Mouse (Mus musculus) forebrain, postnatal 0 days (tissue): Measurements from ENCODE around the gene Rnf135. TPM values are rescaled to one million over a fixed set of nuclear protein-coding genes. Genes with fewer than 3 reads are reported as not detected.
"Not testable (repeated sequence)": the region's sequence is repeated elsewhere in the genome, so short reads cannot be mapped to it uniquely, and the experiment has no call there.

Source experiments
- ATAC-seq: fragments of 200-750 bp; cut with Nextera tagmentation; 2 replicates; pipeline ENCODE4 v1.8.0; 2017; ENCODE audit warnings: mild to moderate bottlenecking, moderate library complexity
- DNase-seq: peaks from one replicate; pipeline ENCODE4 v3.0.0-alpha.2; 2015
- H3K27ac ChIP-seq: fragments of 300-500 bp; sonication (generic); 2 replicates; pipeline ENCODE4 v1.5.1; 2014; ENCODE audit warnings: low read depth, mild to moderate bottlenecking, antibody characterized with exemption, low read length, moderate library complexity, mixed read lengths
- H3K27me3 ChIP-seq: fragments of 300-500 bp; sonication (generic); 2 replicates; pipeline ENCODE4 v1.6.1; 2014; ENCODE audit warnings: mild to moderate bottlenecking, low read length, mixed read lengths; ENCODE audit not compliant: insufficient read depth
- H3K36me3 ChIP-seq: fragments of 300-500 bp; sonication (generic); 2 replicates; pipeline ENCODE4 v1.6.1; 2014; ENCODE audit warnings: mild to moderate bottlenecking, moderate library complexity; ENCODE audit not compliant: insufficient read depth
- H3K4me1 ChIP-seq: fragments of 300-500 bp; sonication (generic); 2 replicates; pipeline ENCODE4 v1.6.1; 2014; ENCODE audit warnings: antibody characterized with exemption; ENCODE audit not compliant: insufficient read depth
- H3K4me2 ChIP-seq: fragments of 300-500 bp; sonication (generic); 2 replicates; pipeline ENCODE4 v1.6.1; 2014; ENCODE audit warnings: low read depth, mild to moderate bottlenecking, moderate library complexity
- H3K4me3 ChIP-seq: fragments of 300-500 bp; sonication (generic); 2 replicates; pipeline ENCODE4 v1.5.1; 2014; ENCODE audit warnings: low read depth, low read length, mixed read lengths
- H3K9ac ChIP-seq: fragments of 300-500 bp; sonication (generic); 2 replicates; pipeline ENCODE4 v1.6.1; 2014; ENCODE audit warnings: mild to moderate bottlenecking
- H3K9me3 ChIP-seq: fragments of 300-500 bp; sonication (generic); 2 replicates; pipeline ENCODE4 v1.6.1; 2016; ENCODE audit warnings: low read length
- CTCF ChIP-seq: sonication (generic); IDR thresholded peaks from 2 replicates; pipeline ENCODE4 v1.5.1; 2016; ENCODE audit warnings: antibody characterized with exemption, control low read depth, low read depth
- WGBS: fragments of 180-500 bp; shearing (Covaris S2); extraction: QIAGEN DNeasy Blood & Tissue Kit; methylation state at CpG from one replicate; pipeline ENCODE4 v1.1.7; 2014; 5-methylcytosine and 5-hydroxymethylcytosine counted together
- polyA plus RNA-seq: library from polyadenylated mRNA; unstranded; fragments of >200 nt; fragmentation: Nextera tagmentation; extraction: Ambion mirVana; gene quantifications from 2 replicates; pipeline ENCODE4 v1.2.1, GENCODE M21; 2015
- total RNA-seq: library from RNA; depleted of rRNA; stranded (reverse); fragments of >200 nt; gene quantifications from 2 replicates; pipeline ENCODE4 v1.2.3, GENCODE M21; 2014

Rnf135 gene
- total and polyA plus RNA-seq, 2 experiments from 2014 or later = 2.0 to 3.1 TPM

DNA sequence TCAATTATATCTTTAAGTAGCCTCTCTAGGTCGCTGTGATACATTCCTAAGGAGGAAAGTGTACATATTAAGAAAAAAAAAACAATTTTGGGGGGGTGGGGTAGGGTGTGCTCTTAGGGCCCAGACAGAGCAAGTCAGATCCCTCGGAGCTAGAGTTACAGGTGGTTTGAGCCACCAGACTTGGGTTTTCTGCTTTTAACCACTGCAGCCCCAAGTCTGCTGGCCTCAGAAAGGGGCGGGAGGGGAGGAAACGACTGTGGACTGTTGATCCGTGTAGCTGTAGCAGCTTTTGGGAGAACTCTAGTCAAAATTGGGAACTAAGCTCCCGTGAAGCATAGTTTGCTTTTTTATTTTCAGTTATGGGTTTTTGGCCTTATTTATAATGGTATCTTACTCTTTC is 26.7 kb downstream of the Rnf135 start:
- no peak overlapping the region for H3K9ac ChIP-seq
- WGBS = 49% methylated on average over 6 of the region's 6 CpGs
- TF ChIP-seq CTCF = no peak

GRCm38 (mm10) chr11:80212282-80212681 is 28.6 kb downstream of the Rnf135 start:
- no peaks in the 10 kb centered on the region for H3K27me3 ChIP-seq
- H3K4me1 ChIP-seq = peaks cover 10% of the 10 kb centered on the region; the same call in 1 of the 2 replicates
- H3K27ac ChIP-seq = no peak overlapping the region
- DNase-seq (no peak), ATAC-seq (no peak)
- no peak overlapping the region for H3K4me3 ChIP-seq
- WGBS = 94% methylated on average over 2 of the region's 2 CpGs
- no peak overlapping the region for H3K9ac ChIP-seq
- peaks cover 10% of the 10 kb centered on the region for H3K36me3 ChIP-seq
- H3K4me2 ChIP-seq = no peak overlapping the region
- no peaks in the 10 kb centered on the region for H3K9me3 ChIP-seq
- no peak for TF ChIP-seq CTCF

More for the DNA sequence above, 26.7 kb downstream of the Rnf135 start:
- peaks cover 10% of the 10 kb centered on the region for H3K36me3 ChIP-seq
- H3K4me3 ChIP-seq = 0 out of 2 replicates have a peak overlapping the region, but pooled peaks have one; percentile 89
- ATAC-seq (no peak), DNase-seq (no peak)
- H3K4me1 ChIP-seq = peaks cover 10% of the 10 kb centered on the region; the same call in 1 of the 2 replicates
- H3K4me2 ChIP-seq = peak overlapping the region; percentile 63
- no peaks in the 10 kb centered on the region for H3K27me3 ChIP-seq
- H3K9me3 ChIP-seq = no peaks in the 10 kb centered on the region
- no peak overlapping the region for H3K27ac ChIP-seq

GRCm38 (mm10) chr11:80215291-80215690 is 31.6 kb downstream of the Rnf135 start:
- ATAC-seq = no peak
- WGBS = 90% methylated on average over 3 of the region's 3 CpGs
- no peak overlapping the region for H3K4me3 ChIP-seq
- H3K27ac ChIP-seq = no peak overlapping the region
- DNase-seq = no peak
- no peak overlapping the region for H3K9ac ChIP-seq
- no peak for TF ChIP-seq CTCF
- H3K27me3 ChIP-seq = no peaks in the 10 kb centered on the region
- H3K4me1 ChIP-seq = peaks cover 5% of the 10 kb centered on the region; the same call in 1 of the 2 replicates
- no peak overlapping the region for H3K4me2 ChIP-seq
- H3K9me3 ChIP-seq = no peaks in the 10 kb centered on the region
- peaks cover 10% of the 10 kb centered on the region for H3K36me3 ChIP-seq

DNA sequence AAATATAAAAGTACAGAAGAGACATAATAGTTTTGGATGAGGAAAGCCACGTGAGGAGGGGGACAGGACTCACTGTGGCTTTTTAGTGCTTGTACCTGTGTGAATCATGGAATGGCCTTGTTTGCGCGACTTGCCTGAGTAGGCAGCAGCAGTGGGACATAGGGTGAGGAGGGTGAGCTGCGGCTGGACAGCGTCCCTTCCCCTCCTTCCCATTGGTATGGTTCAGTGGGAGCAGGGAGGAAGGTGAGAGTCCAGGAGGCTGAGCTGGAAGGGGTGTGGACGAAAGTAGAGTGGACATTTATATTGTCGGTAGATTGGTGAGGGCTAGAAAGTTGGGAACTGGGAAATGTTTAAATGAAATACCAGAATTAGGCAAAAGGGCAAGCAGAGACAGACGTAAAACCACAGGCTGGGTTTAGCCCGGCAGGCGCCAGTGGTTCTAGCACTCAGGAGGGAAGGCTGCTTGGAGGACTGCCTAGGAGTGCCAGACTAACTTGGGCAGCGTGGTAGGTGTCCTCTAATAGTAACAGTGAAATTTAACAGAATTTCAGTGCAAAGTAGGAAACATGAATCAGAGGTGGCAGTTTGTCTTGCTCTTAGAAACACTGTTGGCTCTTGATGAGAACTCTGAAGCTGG is 35.1 kb downstream of the Rnf135 start:
- no peak for DNase-seq
- Histone ChIP-seq H3K9ac (no peak overlapping the region), H3K27me3 (no peaks in the 10 kb centered on the region), H3K4me1 (no peaks in the 10 kb centered on the region), H3K9me3 (no peaks in the 10 kb centered on the region), H3K36me3 (peaks cover 25% of the 10 kb centered on the region), H3K4me2 (no peak overlapping the region), H3K27ac (no peak overlapping the region), H3K4me3 (no peak overlapping the region)
- 88% methylated on average over 11 of the region's 11 CpGs for WGBS
- ATAC-seq = no peak
- TF ChIP-seq CTCF = no peak

DNA sequence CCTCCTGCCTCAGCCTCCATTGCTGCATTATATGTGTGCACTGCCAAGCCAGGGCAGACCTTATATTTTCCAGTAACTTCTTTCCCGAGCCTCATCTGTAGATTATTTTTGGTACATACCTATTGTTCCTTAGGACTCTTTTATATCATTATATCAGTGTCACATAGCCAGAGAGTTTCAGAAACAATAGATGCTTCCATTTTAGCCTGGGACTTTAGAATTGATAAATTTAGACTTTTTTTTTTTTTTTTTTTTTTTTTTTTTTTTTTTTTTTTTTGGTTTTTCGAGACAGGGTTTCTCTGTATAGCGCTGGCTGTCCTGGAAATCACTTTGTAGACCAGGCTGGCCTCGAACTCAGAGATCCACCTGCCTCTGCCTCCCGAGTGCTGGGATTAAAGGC is 46.4 kb downstream of the Rnf135 start:
- 96% methylated on average over 5 of the region's 5 CpGs for WGBS
- H3K27me3 ChIP-seq, H3K27ac ChIP-seq, H3K9ac ChIP-seq, DNase-seq, H3K4me3 ChIP-seq, ATAC-seq, H3K9me3 ChIP-seq, H3K4me2 ChIP-seq, H3K4me1 ChIP-seq: not testable (repeated sequence)
- peaks cover 51% of the 10 kb centered on the region for H3K36me3 ChIP-seq

GRCm38 (mm10) chr11:80237278-80237677 is 53.6 kb downstream of the Rnf135 start:
- Histone ChIP-seq H3K27me3 (no peaks in the 10 kb centered on the region), H3K36me3 (peaks cover 30% of the 10 kb centered on the region), H3K27ac (no peak overlapping the region), H3K4me2 (no peak overlapping the region), H3K9ac (no peak overlapping the region), H3K4me1 (no peaks in the 10 kb centered on the region), H3K4me3 (no peak overlapping the region), H3K9me3 (no peaks in the 10 kb centered on the region)
- ATAC-seq (no peak), DNase-seq (no peak)
- TF ChIP-seq CTCF = no peak
- 82% methylated on average over 3 of the region's 3 CpGs for WGBS

- peaks cover 32% of the 10 kb centered on the region for H3K36me3 ChIP-seq
- H3K4me1 ChIP-seq = no peaks in the 10 kb centered on the region
- no peak overlapping the region for H3K4me3 ChIP-seq
- no peak overlapping the region for H3K9ac ChIP-seq
- ATAC-seq (no peak), DNase-seq (no peak)
- H3K9me3 ChIP-seq = no peaks in the 10 kb centered on the region
- no peak overlapping the region for H3K27ac ChIP-seq
- TF ChIP-seq CTCF = no peak
- 87% methylated on average over 4 of the region's 4 CpGs for WGBS
- H3K27me3 ChIP-seq = no peaks in the 10 kb centered on the region
- H3K4me2 ChIP-seq = no peak overlapping the region
Observed at GRCm38 (mm10) chr11:80238306-80238705, 54.7 kb downstream of the Rnf135 start.
